Mouse (Mus musculus): ENCODE data around the gene Sema6d.

GRCm38 (mm10) chr2:124702621-124703020 lies 612.9 kb downstream of the Sema6d start:
- no peak for TF ChIP-seq POLR2A (IDR thresholded peaks at IDR 0.05; ENCODE audit: borderline replicate concordance, extremely low read depth, insufficient read depth, insufficient read length, poor library complexity, severe bottlenecking)
- TF ChIP-seq CTCF (IDR thresholded peaks at IDR 0.05; ENCODE audit: borderline replicate concordance, extremely low read depth, insufficient read depth, insufficient read length), result no peak

Measured in brain, embryonic 14.5 days (tissue).